Mouse (Mus musculus) skeletal muscle tissue, adult 2 months (tissue): ENCODE data around the gene Olfr348.

Source experiments
- DNase-seq: peaks from one replicate; pipeline ENCODE4 v3.0.0-alpha.2; 2012; ENCODE audit warnings: low read depth, low spot score

The Olfr348 gene

DNA sequence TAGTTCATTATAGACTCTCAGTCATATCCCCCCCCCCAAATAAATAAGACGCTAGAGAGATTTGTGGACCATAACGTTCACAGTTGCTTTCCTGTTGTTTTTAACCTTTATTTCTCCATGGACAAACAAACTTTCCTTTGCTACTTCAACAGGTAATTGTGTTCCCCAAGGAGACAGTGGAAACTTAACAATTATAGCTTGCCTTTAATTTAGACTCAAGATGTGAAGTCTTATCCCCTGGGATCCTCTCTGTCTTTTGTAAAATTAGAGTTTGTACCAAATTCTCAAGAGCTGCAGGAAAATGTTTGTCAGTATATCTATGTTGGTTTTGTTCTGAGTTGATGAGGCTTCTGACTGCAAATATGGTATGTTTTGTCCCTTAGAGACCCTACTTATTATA is at the start of gene Olfr348:
Gene Olfr348, plus strand, starts transcription at position 301 of the 400 bp plus-strand sequence.
- DNase-seq: no peak

DNA sequence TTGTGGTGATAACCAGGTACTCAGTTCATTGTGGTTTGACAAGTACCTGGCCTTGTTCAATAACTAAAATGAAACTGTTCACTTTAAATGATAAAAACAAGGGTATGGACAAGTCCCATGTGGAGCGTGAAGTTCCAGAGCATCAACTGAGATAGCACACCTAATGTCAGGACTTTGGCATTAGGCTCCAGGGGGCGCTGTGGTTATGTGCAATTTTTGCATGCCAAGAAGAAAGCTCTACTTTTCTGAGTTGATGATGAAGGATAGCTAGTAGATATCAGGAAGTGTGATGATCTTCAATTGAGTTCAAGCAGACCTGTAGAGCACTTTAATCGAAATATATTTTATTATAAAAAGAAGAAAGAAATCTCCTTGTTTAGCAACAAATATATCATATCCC is 47.9 kb upstream of the Olfr348 start:
- no peak for DNase-seq

DNA sequence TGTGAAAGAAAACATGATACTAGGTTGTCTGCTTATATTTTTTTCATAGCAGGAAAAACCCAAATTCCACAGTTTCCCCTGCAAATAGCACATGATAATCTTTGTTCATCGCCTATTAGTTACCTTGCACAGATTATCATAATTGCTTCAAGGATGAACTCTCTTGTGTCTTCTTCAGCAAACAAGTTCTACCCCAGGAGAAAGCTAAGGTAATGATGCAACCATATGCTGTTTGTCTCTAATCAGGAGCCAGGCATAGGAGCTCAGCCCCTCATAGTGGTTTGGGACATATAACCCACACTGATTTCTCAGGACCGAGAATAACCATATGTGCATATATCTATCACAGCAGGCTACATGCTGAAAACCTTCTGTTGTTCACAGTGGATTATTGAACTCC is 6.2 kb downstream of the Olfr348 start, which contains the start of gene Olfr50:
Gene Olfr50, plus strand, starts transcription at position 301 of the 400 bp plus-strand sequence.
- DNase-seq: no peak

DNA sequence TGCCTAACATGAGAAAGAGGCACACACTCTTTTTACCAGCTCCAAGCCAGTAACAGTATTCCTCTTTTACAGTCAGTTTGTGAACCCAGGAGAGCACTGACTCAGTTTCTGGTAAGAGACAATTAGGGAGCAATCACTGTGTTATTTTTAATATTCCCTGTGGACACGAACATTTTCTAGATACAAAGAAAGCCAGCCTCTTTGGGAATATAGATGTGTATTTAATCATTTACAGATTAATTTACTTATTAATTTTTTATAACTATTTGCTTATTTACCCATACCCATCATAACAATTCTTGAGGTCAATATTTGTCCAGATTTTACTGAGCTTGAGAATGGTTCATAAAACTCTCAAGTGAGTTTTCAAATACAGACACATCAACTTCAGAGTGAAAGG is 32.9 kb downstream of the Olfr348 start, which contains the start of gene Olfr3:
Gene Olfr3, minus strand, starts transcription at position 101 of the 400 bp plus-strand sequence.
- DNase-seq: no peak
